Mouse (Mus musculus): Measurements from ENCODE around the gene Fry. TPM values are rescaled to one million over a fixed set of nuclear protein-coding genes. Genes with fewer than 3 reads are reported as not detected.

Fry gene
- total and polyA plus RNA-seq, 2 experiments from 2014 or later = 47.6 to 130 TPM

DNA sequence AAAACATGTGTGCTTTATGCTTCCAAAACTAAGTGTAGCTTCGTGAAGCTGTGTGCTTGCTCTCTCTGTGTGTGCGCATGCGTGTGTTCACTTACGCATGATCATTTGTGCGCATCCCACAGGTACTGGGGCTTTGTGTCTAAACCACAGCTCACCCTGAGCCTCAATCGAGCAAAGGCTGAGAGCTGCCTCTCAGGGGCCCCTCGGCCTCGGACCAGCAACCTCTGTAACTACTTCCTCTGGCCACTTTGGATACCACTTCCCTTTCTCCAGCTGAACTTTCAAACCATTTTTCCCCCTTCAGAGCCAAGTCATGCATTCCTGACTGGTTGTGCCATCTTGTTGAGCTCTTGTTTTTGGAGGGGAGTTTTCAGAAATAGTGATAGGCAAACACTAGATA lies 36.9 kb downstream of the Fry start:
- WGBS = 90% methylated on average over 8 of the region's 8 CpGs

DNA sequence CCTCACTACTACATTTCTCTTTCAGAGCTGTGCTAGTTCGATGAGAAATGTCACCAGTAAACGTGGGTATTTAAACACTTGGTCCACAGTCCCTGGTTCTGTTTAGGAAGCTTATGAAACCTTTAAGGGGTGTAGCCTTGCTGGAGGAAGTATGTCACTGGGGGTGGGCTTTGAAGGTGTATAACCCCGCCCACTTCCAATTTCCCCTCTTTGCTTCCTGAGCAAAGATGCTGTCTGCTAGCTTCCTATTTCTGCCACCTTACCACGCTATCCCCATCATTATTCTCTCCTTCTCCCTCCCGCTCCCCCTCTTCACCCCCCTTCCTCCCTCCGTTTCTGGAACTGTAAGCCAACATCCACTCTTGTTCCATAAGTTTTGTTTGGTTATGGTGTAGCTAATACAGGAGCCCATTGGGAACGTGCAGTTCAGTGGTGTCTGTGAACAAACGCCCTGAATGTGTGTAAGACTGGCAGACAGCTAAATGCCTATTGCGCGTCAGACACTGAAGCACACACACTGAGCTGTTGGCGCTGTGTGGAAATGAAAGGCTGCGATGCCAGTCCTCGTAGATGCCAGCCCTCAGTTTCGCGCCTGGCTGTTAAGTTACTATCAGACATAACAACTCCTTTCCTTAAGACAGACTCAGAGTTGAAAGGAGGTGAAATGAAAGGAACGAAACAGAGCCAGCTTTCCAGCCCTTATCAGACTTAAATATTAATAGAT lies 37.8 kb downstream of the Fry start:
- 0 out of 2 replicates have a peak overlapping the region, but pooled peaks have one; percentile 16 for H3K4me3 ChIP-seq (ENCODE audit: low read depth, low read length)
- no peaks in the 10 kb centered on the region for H3K27me3 ChIP-seq (ENCODE audit: insufficient read depth, low read length)
- DNase-seq (peak; percentile 83), ATAC-seq (peak; percentile 65)
- H3K9me3 ChIP-seq (ENCODE audit: low read length) = no peaks in the 10 kb centered on the region
- WGBS = 54% methylated on average over 16 of the region's 16 CpGs
- H3K9ac ChIP-seq = no peak overlapping the region
- H3K4me2 ChIP-seq (ENCODE audit: low read depth) = peak overlapping the region; percentile 31
- no peak for TF ChIP-seq CTCF (IDR thresholded peaks at IDR 0.05; ENCODE audit: low read depth)
- H3K36me3 ChIP-seq (ENCODE audit: insufficient read depth) = no peaks in the 10 kb centered on the region
- peaks cover 13% of the 10 kb centered on the region; the same call in 1 of the 2 replicates for H3K4me1 ChIP-seq (ENCODE audit: insufficient read depth)
- H3K27ac ChIP-seq (ENCODE audit: low read depth, low read length) = peak overlapping the region; percentile 71

More for the DNA sequence above, 36.9 kb downstream of the Fry start:
- Histone ChIP-seq H3K4me3 (ENCODE audit: low read depth, low read length) (no peak overlapping the region), H3K27ac (ENCODE audit: low read depth, low read length) (peak overlapping the region; percentile 71), H3K9me3 (ENCODE audit: low read length) (no peaks in the 10 kb centered on the region), H3K9ac (no peak overlapping the region), H3K27me3 (ENCODE audit: insufficient read depth, low read length) (no peaks in the 10 kb centered on the region), H3K4me2 (ENCODE audit: low read depth) (no peak overlapping the region), H3K36me3 (ENCODE audit: insufficient read depth) (no peaks in the 10 kb centered on the region), H3K4me1 (ENCODE audit: insufficient read depth) (peaks cover 13% of the 10 kb centered on the region; the same call in 1 of the 2 replicates)
- TF ChIP-seq CTCF (IDR thresholded peaks at IDR 0.05; ENCODE audit: low read depth) = no peak
- DNase-seq = no peak
- ATAC-seq = no peak

DNA sequence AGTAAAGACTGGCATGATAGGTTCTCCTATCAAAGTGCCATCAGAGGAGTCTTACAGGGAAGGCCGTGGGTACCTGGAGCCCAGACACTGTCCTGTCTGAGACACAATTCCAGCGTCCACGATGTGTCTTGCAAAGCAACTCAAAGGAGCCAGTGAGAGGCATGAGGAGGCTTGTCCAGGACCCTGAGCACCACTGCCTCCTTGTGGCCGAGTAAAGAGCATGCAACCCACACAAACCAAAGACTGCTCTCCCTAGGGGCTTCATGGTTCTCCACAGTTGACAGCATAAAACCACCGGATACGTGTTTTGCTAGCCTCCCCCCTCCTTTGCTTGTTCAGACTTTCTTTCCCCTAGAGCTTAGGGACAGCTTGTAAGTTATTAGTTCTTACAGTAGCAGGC lies 39.2 kb downstream of the Fry start:
- no peaks in the 10 kb centered on the region for H3K36me3 ChIP-seq (ENCODE audit: insufficient read depth)
- H3K4me3 ChIP-seq (ENCODE audit: low read depth, low read length) = no peak overlapping the region
- DNase-seq (peak; percentile 58), ATAC-seq (no peak)
- H3K27ac ChIP-seq (ENCODE audit: low read depth, low read length) = no peak overlapping the region
- H3K4me1 ChIP-seq (ENCODE audit: insufficient read depth) = 0 out of 2 replicates have a peak, but pooled peaks cover 6% of the 10 kb centered on the region
- TF ChIP-seq CTCF (IDR thresholded peaks at IDR 0.05; ENCODE audit: low read depth) = peak; percentile 81
- no peaks in the 10 kb centered on the region for H3K9me3 ChIP-seq (ENCODE audit: low read length)
- 47% methylated on average over 6 of the region's 6 CpGs for WGBS
- no peaks in the 10 kb centered on the region for H3K27me3 ChIP-seq (ENCODE audit: insufficient read depth, low read length)
- no peak overlapping the region for H3K4me2 ChIP-seq (ENCODE audit: low read depth)
- no peak overlapping the region for H3K9ac ChIP-seq

DNA sequence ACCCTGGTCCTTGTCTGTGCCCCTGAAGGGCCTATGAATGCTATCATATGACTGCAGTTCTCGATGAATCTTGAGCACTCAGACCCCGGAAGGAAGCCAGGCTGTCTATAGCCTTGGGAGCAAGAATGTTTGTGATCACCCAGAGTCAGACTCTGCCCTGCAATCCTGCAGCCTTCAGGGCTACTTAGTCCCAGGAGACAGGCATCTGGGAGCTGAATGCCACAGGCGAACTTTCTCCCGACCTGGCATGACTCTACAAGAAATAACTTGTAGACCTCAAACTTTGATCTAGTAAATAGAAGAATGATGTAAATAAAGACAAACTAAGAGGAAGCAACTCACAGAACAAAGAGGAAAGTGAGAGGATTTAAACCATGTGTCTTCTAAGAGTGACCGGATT lies 40.7 kb downstream of the Fry start:
- H3K4me1 ChIP-seq (ENCODE audit: insufficient read depth) = 0 out of 2 replicates have a peak, but pooled peaks cover 6% of the 10 kb centered on the region
- WGBS = 70% methylated on average over 5 of the region's 5 CpGs
- ATAC-seq = no peak
- H3K9ac ChIP-seq = no peak overlapping the region
- no peak overlapping the region for H3K4me3 ChIP-seq (ENCODE audit: low read depth, low read length)
- H3K36me3 ChIP-seq (ENCODE audit: insufficient read depth) = no peaks in the 10 kb centered on the region
- no peak overlapping the region for H3K4me2 ChIP-seq (ENCODE audit: low read depth)
- H3K27me3 ChIP-seq (ENCODE audit: insufficient read depth, low read length) = no peaks in the 10 kb centered on the region
- DNase-seq = no peak
- no peak overlapping the region for H3K27ac ChIP-seq (ENCODE audit: low read depth, low read length)
- no peak for TF ChIP-seq CTCF (IDR thresholded peaks at IDR 0.05; ENCODE audit: low read depth)
- no peaks in the 10 kb centered on the region for H3K9me3 ChIP-seq (ENCODE audit: low read length)

DNA sequence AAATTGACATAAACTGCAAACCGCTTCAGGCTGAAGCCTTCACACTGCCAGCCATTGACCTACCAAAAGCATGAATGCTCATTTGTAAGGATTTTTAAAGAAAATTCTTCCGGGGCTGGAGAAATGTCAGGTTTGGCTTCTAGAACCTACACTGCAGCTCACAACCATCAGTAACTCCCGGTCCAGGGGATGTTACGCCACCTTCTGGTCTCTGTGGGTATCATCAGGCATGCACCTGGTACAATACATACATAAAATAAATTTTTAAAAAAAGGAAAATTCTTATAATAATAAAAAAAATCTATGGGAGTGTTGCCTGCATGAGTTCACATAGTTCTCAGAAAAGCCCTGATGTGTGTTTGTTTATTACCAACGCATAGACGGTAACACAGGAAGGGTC lies 42.7 kb downstream of the Fry start:
- Histone ChIP-seq H3K9me3 (ENCODE audit: low read length) (no peaks in the 10 kb centered on the region), H3K9ac (no peak overlapping the region), H3K27me3 (ENCODE audit: insufficient read depth, low read length) (no peaks in the 10 kb centered on the region), H3K36me3 (ENCODE audit: insufficient read depth) (no peaks in the 10 kb centered on the region), H3K4me3 (ENCODE audit: low read depth, low read length) (no peak overlapping the region), H3K4me1 (ENCODE audit: insufficient read depth) (peaks cover 1% of the 10 kb centered on the region; the same call in 1 of the 2 replicates), H3K27ac (ENCODE audit: low read depth, low read length) (no peak overlapping the region), H3K4me2 (ENCODE audit: low read depth) (no peak overlapping the region)
- 87% methylated on average over 6 of the region's 6 CpGs for WGBS
- DNase-seq (no peak), ATAC-seq (no peak)
- TF ChIP-seq CTCF (IDR thresholded peaks at IDR 0.05; ENCODE audit: low read depth) = no peak; the same call in 1 of the 2 replicates

DNA sequence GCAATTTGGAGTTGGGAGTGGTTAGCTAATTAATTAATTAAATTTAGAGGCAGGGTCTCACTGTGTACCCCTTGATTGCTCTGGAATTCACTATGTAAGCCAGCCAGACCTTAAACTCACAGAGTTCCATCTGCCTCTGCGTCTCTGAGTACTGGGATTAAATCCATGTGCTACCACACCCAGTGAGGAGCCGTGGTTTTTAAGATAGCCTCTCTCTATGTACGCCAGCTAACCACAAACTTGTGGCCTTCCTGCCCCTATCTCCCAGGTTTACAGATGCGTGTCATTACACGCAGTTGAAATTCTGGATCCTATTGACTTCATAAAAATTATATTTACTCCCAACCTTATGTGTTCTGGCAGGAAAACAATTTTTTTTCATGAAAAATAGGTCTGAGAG lies 43.5 kb downstream of the Fry start:
- Histone ChIP-seq H3K9ac (no peak overlapping the region), H3K4me3 (ENCODE audit: low read depth, low read length) (no peak overlapping the region), H3K27ac (ENCODE audit: low read depth, low read length) (no peak overlapping the region), H3K4me1 (ENCODE audit: insufficient read depth) (no peaks in the 10 kb centered on the region; the same call in 1 of the 2 replicates), H3K36me3 (ENCODE audit: insufficient read depth) (no peaks in the 10 kb centered on the region), H3K4me2 (ENCODE audit: low read depth) (no peak overlapping the region), H3K9me3 (ENCODE audit: low read length) (no peaks in the 10 kb centered on the region), H3K27me3 (ENCODE audit: insufficient read depth, low read length) (no peaks in the 10 kb centered on the region)
- 79% methylated on average over 5 of the region's 5 CpGs for WGBS
- no peak for TF ChIP-seq CTCF (IDR thresholded peaks at IDR 0.05; ENCODE audit: low read depth)
- ATAC-seq (no peak), DNase-seq (no peak)

DNA sequence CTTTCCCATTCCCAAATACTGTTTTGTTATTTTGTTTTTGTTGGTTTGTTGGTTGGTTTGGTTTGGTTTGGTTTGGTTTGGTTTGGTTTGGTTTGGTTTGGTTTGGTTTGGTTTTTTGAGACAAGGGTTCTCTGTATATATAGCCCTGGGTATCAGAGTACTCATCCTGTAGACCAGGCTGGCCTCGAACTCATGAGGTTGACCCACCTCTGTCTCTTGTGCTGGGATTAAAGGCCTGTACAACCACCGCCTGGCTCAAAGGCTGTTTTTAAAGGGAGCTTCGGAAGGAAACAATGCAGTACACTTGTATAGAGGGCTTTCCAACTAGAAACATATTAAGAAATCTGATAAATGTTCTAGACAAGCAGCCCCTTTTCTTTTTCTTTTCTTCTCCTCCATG lies 46.2 kb downstream of the Fry start:
- no peak for ATAC-seq
- peak overlapping the region; percentile 45; the same call in 1 of the 2 replicates for H3K27ac ChIP-seq (ENCODE audit: low read depth, low read length)
- 84% methylated on average over 3 of the region's 3 CpGs for WGBS

More for the DNA sequence above, 46.2 kb downstream of the Fry start:
- Histone ChIP-seq H3K4me3 (ENCODE audit: low read depth, low read length) (no peak overlapping the region), H3K27me3 (ENCODE audit: insufficient read depth, low read length) (no peaks in the 10 kb centered on the region), H3K9ac (no peak overlapping the region), H3K36me3 (ENCODE audit: insufficient read depth) (no peaks in the 10 kb centered on the region), H3K4me2 (ENCODE audit: low read depth) (no peak overlapping the region), H3K4me1 (ENCODE audit: insufficient read depth) (no peaks in the 10 kb centered on the region; the same call in 1 of the 2 replicates), H3K9me3 (ENCODE audit: low read length) (no peaks in the 10 kb centered on the region)
- DNase-seq = no peak
- no peak for TF ChIP-seq CTCF (IDR thresholded peaks at IDR 0.05; ENCODE audit: low read depth)
